Comparison of ENCODE assay signal across 8 mouse cellular contexts in the genomic region with DNA sequence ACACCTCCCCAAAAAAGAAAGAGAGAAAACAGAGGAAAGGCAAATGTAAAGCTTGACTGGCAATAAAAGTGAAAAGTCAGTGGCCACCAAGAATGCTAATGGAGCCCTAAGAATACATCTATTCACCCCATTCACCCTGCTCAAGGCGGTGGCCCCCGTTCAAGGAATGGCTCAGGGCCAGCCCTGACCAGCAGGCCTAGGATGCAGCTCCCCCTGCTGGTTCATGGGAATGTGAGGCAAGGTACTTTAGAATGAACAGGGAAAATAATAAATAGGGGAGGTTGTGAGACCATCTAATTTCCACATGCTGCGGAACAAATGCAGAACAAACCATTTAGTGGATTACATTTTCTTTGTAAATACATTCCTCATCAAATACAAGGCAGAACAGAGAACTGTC. TPM values are rescaled to one million over a fixed set of nuclear protein-coding genes. Genes with fewer than 3 reads are reported as not detected.
A peak's percentile ranks its signal among the peaks of the same experiment; 100 is the strongest.
DNase-seq lines count a peak whose midpoint lies in the region; ATAC-seq lines count a peak whose summit lies in the region.

No protein-coding gene starts in this region.

- no peak overlapping the region for H3K27ac ChIP-seq in forebrain, embryonic 14.5 days (ENCODE audit: low read depth, low read length)
- H3K27ac ChIP-seq in forebrain, embryonic 16.5 days (ENCODE audit: low read length), result no peak overlapping the region
- H3K27ac ChIP-seq in stomach, embryonic 14.5 days (ENCODE audit: low read length), result peak overlapping the region; percentile 61; the same call in 1 of the 2 replicates

- H3K27me3 ChIP-seq in forebrain, embryonic 14.5 days (replicated peaks; ENCODE audit: control insufficient read depth, insufficient read depth, low read length), result no peaks in the 10 kb centered on the region
- no peaks in the 10 kb centered on the region for H3K27me3 ChIP-seq in forebrain, embryonic 16.5 days (replicated peaks; ENCODE audit: control insufficient read depth, insufficient read depth, low read length)
- no peaks in the 10 kb centered on the region for H3K27me3 ChIP-seq in stomach, embryonic 14.5 days (ENCODE audit: control insufficient read depth, insufficient read depth, low read length)

- DNase-seq in forebrain, embryonic 14.5 days (ENCODE audit: low spot score), result peak; percentile 64
- DNase-seq in MN1 (ENCODE audit: low spot score), result peak; percentile 57
- DNase-seq in cerebellum, postnatal 4 days (ENCODE audit: low spot score in 2 of 2), result peak; percentile 61 to 71
- peak; percentile 74 to 83 for DNase-seq in heart, postnatal 10 days
- DNase-seq in layer of hippocampus, adult 8-10 months (ENCODE audit: low spot score in 2 of 2), result peak; percentile 48 to 60

- H3K4me2 ChIP-seq in forebrain, embryonic 14.5 days (ENCODE audit: low read length), result no peak overlapping the region
- H3K4me2 ChIP-seq in forebrain, embryonic 16.5 days (ENCODE audit: low read length), result no peak overlapping the region
- no peak overlapping the region for H3K4me2 ChIP-seq in stomach, embryonic 14.5 days (replicated peaks; ENCODE audit: low read depth, low read length)

- H3K9me3 ChIP-seq in forebrain, embryonic 14.5 days (replicated peaks; ENCODE audit: control insufficient read depth, low read length), result no peaks in the 10 kb centered on the region
- H3K9me3 ChIP-seq in forebrain, embryonic 16.5 days (ENCODE audit: control insufficient read depth, low read length), result no peaks in the 10 kb centered on the region
- H3K9me3 ChIP-seq in stomach, embryonic 14.5 days (ENCODE audit: control insufficient read depth, low read depth, low read length), result no peaks in the 10 kb centered on the region

- H3K9ac ChIP-seq in forebrain, embryonic 14.5 days (ENCODE audit: low read length), result no peak overlapping the region
- H3K9ac ChIP-seq in forebrain, embryonic 16.5 days (replicated peaks; ENCODE audit: low read depth, low read length), result no peak overlapping the region
- no peak overlapping the region for H3K9ac ChIP-seq in stomach, embryonic 14.5 days (replicated peaks; ENCODE audit: low read depth, low read length)

- H3K36me3 ChIP-seq in forebrain, embryonic 14.5 days (ENCODE audit: control insufficient read depth, insufficient read depth, low read length), result peaks cover 95% of the 10 kb centered on the region
- H3K36me3 ChIP-seq in forebrain, embryonic 16.5 days (ENCODE audit: control insufficient read depth, insufficient read depth), result peaks cover 40% of the 10 kb centered on the region
- H3K36me3 ChIP-seq in stomach, embryonic 14.5 days (ENCODE audit: control insufficient read depth, insufficient read depth, low read length), result peaks cover 69% of the 10 kb centered on the region

- H3K4me1 ChIP-seq in forebrain, embryonic 14.5 days (ENCODE audit: control insufficient read depth, insufficient read depth, low read length), result no peaks in the 10 kb centered on the region
- no peaks in the 10 kb centered on the region for H3K4me1 ChIP-seq in forebrain, embryonic 16.5 days (replicated peaks; ENCODE audit: control insufficient read depth, insufficient read depth, low read length)
- H3K4me1 ChIP-seq in stomach, embryonic 14.5 days (ENCODE audit: control insufficient read depth, insufficient read depth, low read length), result peaks cover 12% of the 10 kb centered on the region; the same call in 1 of the 2 replicates

- intact Hi-C loops in heart, postnatal 10 days (cut with DNase I), result loop anchor here (1.0 to 5.0 kb wide), 5 partner anchors 43 to 172 kb away; a partner anchor contains a TSS

- no peak overlapping the region for H3K4me3 ChIP-seq in forebrain, embryonic 14.5 days (ENCODE audit: low read depth, low read length)
- no peak overlapping the region for H3K4me3 ChIP-seq in forebrain, embryonic 16.5 days (replicated peaks; ENCODE audit: low read length)
- no peak overlapping the region for H3K4me3 ChIP-seq in stomach, embryonic 14.5 days (ENCODE audit: low read depth, low read length)

- WGBS in forebrain, embryonic 14.5 days, result 29% methylated on average over 3 of the region's 3 CpGs
- WGBS in forebrain, embryonic 16.5 days, result 22% methylated on average over 3 of the region's 3 CpGs
- 46% methylated on average over 3 of the region's 3 CpGs for WGBS in stomach, embryonic 14.5 days

- peak; percentile 67 for ATAC-seq in forebrain, embryonic 14.5 days
- ATAC-seq in forebrain, embryonic 16.5 days, result no peak
- peak; percentile 76 for ATAC-seq in megakaryocyte progenitor cell, adult 5-6 weeks (replicated peaks; ENCODE audit: poor library complexity)
- no peak for ATAC-seq in stomach, embryonic 14.5 days (ENCODE audit: insufficient number of reproducible peaks, insufficient read depth, low FRiP score, low read depth)

RNA-seq across cellular contexts. Expression of a gene that starts 20.4 kb away (rescaled TPM):
- polyA plus RNA-seq in forebrain, embryonic 14.5 days (2014; fragmentation: Nextera tagmentation; extraction: Ambion mirVana), result not detected in 2 replicates
- 0.20 TPM in 1 of 2 replicates, not detected in the other for polyA plus RNA-seq in forebrain, embryonic 16.5 days (2015; fragmentation: Nextera tagmentation; extraction: Ambion mirVana)
- total RNA-seq in heart, postnatal 10 days (2021), result under 1 TPM; 0.53 to 0.77 TPM
- under 1 TPM in 3 of 4 experiments, not detected in 1; 0.17 to 0.48 (median 0.36) TPM for total RNA-seq in layer of hippocampus, adult 8-10 months (2022)
- 0.20 TPM in 1 of 2 replicates, not detected in the other for total RNA-seq in megakaryocyte progenitor cell, adult 5-6 weeks (2015)
- total RNA-seq in megakaryocyte progenitor cell, adult 5-6 weeks (2017), result not detected in 2 replicates
- polyA plus RNA-seq in stomach, embryonic 14.5 days (2014; fragmentation: Nextera tagmentation; extraction: Ambion mirVana), result 0.16 and 0.42 TPM in 2 replicates

RNA-seq across cellular contexts. Expression of a gene that starts 43.1 kb away (rescaled TPM):
- polyA plus RNA-seq in forebrain, embryonic 14.5 days (2014; fragmentation: Nextera tagmentation; extraction: Ambion mirVana), result 5.6 and 6.0 TPM in 2 replicates
- polyA plus RNA-seq in forebrain, embryonic 16.5 days (2015; fragmentation: Nextera tagmentation; extraction: Ambion mirVana), result 5.5 TPM in 2 replicates
- total RNA-seq in heart, postnatal 10 days (2021), result 10 to 100 TPM; 57.6 to 65.3 TPM
- total RNA-seq in layer of hippocampus, adult 8-10 months (2022), result 10 to 100 TPM in 2 of 4 experiments, 1 to 10 TPM in 2; 7.0 to 13.4 (median 9.5) TPM
- total RNA-seq in megakaryocyte progenitor cell, adult 5-6 weeks (2015), result 0.02 TPM in 1 of 2 replicates, not detected in the other
- total RNA-seq in megakaryocyte progenitor cell, adult 5-6 weeks (2017), result not detected in 2 replicates
- 21.4 and 22.2 TPM in 2 replicates for polyA plus RNA-seq in stomach, embryonic 14.5 days (2014; fragmentation: Nextera tagmentation; extraction: Ambion mirVana)

Comparison
In these comparisons a context has a peak if more than half of its experiments do, and no peak if none do; other contexts are left out.
1. ATAC-seq: peak in forebrain, embryonic 14.5 days (single experiment) and megakaryocyte progenitor cell, adult 5-6 weeks (single experiment); none in forebrain, embryonic 16.5 days (single experiment) and stomach, embryonic 14.5 days (single experiment).
2. RNA of a gene that starts 43.1 kb away (total RNA-seq): 57.6 to 65.3 TPM in heart, postnatal 10 days and 7.0 to 13.4 TPM in layer of hippocampus, adult 8-10 months; 0.02 TPM in megakaryocyte progenitor cell, adult 5-6 weeks; every median in the first group is over 4 times any median in the second.
3. Peak in every context shown above with its lines, with median percentiles within 50 percentile points of each other: DNase-seq.